Mouse (Mus musculus): ENCODE measurements around the gene Ip6k2. TPM values are rescaled to one million over a fixed set of nuclear protein-coding genes. Genes with fewer than 3 reads are reported as not detected.
A peak's percentile ranks its signal among the peaks of the same experiment; 100 is the strongest.

Ip6k2 gene
- polyA plus RNA-seq, 1 experiment: 145 TPM

DNA sequence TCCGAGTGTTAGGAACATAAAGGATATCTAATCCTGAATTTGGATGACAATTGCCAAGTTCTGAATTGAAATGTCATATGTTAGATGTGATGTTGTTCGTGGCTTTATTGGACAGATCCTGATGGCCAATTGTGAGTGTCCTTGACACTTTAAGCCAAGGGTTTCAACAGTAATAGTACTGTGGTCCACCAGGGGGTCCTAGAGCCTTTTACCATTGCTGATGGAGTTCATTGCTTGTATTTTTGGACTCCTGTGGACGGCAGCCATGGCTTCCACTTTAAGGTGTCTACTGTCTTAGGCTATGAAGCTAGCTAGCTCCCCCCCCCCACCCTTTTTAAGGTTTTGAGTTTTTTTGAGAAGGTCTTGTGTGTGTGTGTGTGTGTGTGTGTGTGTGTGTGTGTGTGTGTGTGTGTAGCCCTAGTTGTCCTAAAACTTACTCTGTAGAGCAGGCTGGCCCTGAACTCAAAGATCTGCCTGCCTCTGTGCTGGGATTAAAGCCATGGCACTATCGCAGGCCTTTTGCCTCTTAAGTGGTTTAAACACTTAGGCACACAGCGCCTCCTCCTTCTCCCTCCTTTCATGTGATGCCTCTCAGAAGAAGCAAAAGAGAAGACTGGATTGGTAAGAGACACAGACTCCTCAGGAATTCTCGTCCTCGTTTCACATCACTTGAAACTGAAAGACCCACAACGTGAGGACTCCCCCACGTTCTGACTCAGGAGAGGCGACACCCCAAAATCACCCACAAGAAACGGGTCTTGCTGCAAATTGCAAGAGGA lies 31.3 kb upstream of the Ip6k2 start:
- no peak for TF ChIP-seq POLR2A (IDR thresholded peaks at IDR 0.05; ENCODE audit: extremely low read depth, insufficient read depth, low read length)
- no peak for TF ChIP-seq CTCF (IDR thresholded peaks at IDR 0.05; ENCODE audit: extremely low read depth, insufficient read depth, low read length)
- Histone ChIP-seq H3K4me3 (ENCODE audit: insufficient read depth, low read length) (no peak overlapping the region), H3K4me1 (ENCODE audit: control insufficient read depth, insufficient read depth, low read length) (no peaks in the 10 kb centered on the region), H3K27ac (ENCODE audit: insufficient read depth, low read length) (no peak overlapping the region)

DNA sequence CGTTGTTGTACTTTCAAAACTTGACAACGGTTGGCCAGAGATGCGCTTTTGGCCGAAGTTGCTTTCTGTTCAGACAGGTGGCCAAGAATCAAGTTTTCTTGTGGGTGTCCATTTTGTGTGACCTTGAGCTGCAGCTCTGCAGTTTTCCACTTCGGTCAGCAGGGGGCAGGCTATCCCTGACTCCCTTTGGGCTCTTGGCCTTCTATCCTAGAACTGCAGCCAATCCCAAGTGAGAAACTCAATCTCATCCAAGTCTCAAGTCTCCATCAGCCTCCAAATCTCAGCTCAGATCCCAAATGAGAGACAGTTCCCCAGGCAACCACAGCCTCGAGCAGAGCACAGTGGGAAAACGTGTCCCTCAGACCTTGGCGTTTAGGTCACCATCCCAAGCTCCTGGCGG lies 30.3 kb upstream of the Ip6k2 start:
- Histone ChIP-seq H3K4me1 (ENCODE audit: control insufficient read depth, insufficient read depth, low read length) (no peaks in the 10 kb centered on the region), H3K27ac (ENCODE audit: insufficient read depth, low read length) (no peak overlapping the region), H3K4me3 (ENCODE audit: insufficient read depth, low read length) (no peak overlapping the region)
- TF ChIP-seq POLR2A (IDR thresholded peaks at IDR 0.05; ENCODE audit: extremely low read depth, insufficient read depth, low read length) (no peak), CTCF (IDR thresholded peaks at IDR 0.05; ENCODE audit: extremely low read depth, insufficient read depth, low read length) (peak; percentile 88)

DNA sequence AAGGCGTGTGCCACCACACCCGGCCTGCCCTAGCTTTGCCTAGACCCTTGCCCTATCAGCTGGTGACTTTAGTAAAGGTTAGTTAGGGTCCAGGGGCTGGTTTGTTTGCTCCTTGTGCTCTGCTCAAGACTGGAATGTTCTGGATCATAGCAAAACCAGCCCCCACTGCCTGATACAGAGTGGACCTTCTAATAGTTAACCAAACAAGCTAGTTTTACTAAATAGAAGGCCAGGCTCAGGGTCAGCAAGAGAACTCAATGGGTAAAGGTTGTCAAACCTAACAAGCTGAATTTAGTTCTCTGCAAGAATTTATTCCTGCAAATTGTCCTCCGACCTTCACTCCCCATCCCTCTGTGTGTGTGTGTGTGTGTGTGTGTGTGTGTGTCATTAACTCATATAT lies 29.6 kb upstream of the Ip6k2 start:
- no peak overlapping the region for H3K4me3 ChIP-seq (ENCODE audit: insufficient read depth, low read length)
- TF ChIP-seq POLR2A (IDR thresholded peaks at IDR 0.05; ENCODE audit: extremely low read depth, insufficient read depth, low read length): no peak
- no peak for TF ChIP-seq CTCF (IDR thresholded peaks at IDR 0.05; ENCODE audit: extremely low read depth, insufficient read depth, low read length)
- no peaks in the 10 kb centered on the region for H3K4me1 ChIP-seq (ENCODE audit: control insufficient read depth, insufficient read depth, low read length)
- no peak overlapping the region for H3K27ac ChIP-seq (ENCODE audit: insufficient read depth, low read length)

DNA sequence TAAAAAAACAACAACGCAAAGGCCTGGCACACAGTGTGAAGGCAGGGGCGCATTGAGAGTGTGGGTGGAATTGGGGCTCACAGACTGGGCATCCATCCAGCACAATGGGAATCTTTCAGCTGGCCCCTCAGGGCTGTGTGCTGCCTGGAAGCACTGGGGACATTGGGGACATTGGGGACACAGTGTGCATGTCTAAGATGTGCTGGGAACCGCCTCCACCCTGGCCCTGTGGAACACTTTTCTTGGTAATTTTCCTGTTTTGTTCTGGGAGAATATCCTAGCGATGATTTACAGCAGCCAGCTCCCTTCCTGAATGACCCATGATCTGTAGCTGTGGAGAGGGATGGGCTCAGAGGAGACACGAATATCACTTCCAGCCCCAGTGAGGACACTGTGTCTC lies 29.2 kb upstream of the Ip6k2 start:
- H3K27ac ChIP-seq (ENCODE audit: insufficient read depth, low read length): no peak overlapping the region
- TF ChIP-seq CTCF (IDR thresholded peaks at IDR 0.05; ENCODE audit: extremely low read depth, insufficient read depth, low read length) (no peak), POLR2A (IDR thresholded peaks at IDR 0.05; ENCODE audit: extremely low read depth, insufficient read depth, low read length) (no peak)
- no peaks in the 10 kb centered on the region for H3K4me1 ChIP-seq (ENCODE audit: control insufficient read depth, insufficient read depth, low read length)
- H3K4me3 ChIP-seq (ENCODE audit: insufficient read depth, low read length): no peak overlapping the region

DNA sequence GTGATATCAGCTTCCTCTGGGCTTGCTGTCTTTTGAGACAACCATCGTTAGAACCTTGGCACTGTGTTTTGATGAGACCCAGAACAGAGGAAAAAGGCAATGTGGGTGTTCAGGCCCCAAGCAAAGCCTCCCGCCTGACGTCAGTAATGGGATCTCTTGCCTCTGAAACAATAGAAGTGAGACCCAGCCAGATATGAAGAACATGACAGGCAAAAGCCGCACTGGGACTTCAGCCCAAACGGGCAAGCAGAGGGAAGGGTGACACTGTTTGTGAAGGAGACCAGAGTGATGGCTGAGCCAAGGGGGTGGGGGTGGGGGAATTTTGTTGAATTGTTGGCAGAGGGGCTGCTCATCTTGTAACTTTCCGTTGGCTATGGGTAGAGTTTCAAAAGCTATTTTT lies 26.2 kb upstream of the Ip6k2 start:
- no peak overlapping the region for H3K27ac ChIP-seq (ENCODE audit: insufficient read depth, low read length)
- no peak overlapping the region for H3K4me3 ChIP-seq (ENCODE audit: insufficient read depth, low read length)
- TF ChIP-seq POLR2A (IDR thresholded peaks at IDR 0.05; ENCODE audit: extremely low read depth, insufficient read depth, low read length) (no peak), CTCF (IDR thresholded peaks at IDR 0.05; ENCODE audit: extremely low read depth, insufficient read depth, low read length) (no peak)
- H3K4me1 ChIP-seq (ENCODE audit: control insufficient read depth, insufficient read depth, low read length): no peaks in the 10 kb centered on the region

DNA sequence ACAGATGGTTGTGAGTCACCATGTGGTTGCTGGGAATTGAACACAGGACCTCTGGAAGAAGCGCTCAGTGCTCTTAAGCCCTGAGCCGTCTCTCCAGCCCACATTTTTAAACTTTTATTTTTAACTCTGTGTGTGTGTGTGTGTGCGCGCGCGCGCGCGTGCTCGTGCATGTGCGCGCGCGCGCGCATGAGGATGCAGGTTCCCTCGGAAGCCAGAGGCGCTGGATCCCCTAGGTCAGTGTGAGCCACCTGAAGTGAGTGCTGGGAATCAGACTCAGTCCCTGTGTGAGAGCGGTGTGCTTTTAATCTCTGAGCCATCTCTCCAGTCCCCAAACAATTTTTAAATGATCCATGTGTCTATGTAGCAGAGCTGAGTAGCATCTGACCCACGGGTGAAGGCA lies 24.5 kb upstream of the Ip6k2 start:
- Histone ChIP-seq H3K4me3 (ENCODE audit: insufficient read depth, low read length) (no peak overlapping the region), H3K4me1 (ENCODE audit: control insufficient read depth, insufficient read depth, low read length) (no peaks in the 10 kb centered on the region)

DNA sequence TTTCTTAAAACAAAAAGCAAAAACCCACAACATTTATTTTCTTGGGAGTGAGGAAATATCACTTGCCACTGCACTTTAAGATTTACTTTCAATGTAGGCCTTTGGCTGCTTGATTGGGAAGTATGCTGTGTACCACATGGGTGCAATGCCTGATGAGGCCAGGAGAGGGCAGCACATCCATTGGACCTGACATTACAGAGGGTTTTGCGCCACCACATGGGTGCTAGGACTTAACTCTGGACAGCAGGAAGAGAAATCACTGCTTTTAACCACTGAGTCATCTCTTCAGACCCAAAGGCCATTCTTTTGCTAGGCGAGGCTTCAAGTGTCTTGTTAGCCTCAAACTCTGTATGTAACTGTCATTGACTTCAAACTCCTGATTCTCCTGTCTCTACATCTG lies 23.8 kb upstream of the Ip6k2 start:
- TF ChIP-seq POLR2A (IDR thresholded peaks at IDR 0.05; ENCODE audit: extremely low read depth, insufficient read depth, low read length): no peak
- TF ChIP-seq CTCF (IDR thresholded peaks at IDR 0.05; ENCODE audit: extremely low read depth, insufficient read depth, low read length): peak; percentile 55
- Histone ChIP-seq H3K27ac (ENCODE audit: insufficient read depth, low read length) (no peak overlapping the region), H3K4me3 (ENCODE audit: insufficient read depth, low read length) (no peak overlapping the region)

More for the DNA sequence above, 24.5 kb upstream of the Ip6k2 start:
- TF ChIP-seq CTCF (IDR thresholded peaks at IDR 0.05; ENCODE audit: extremely low read depth, insufficient read depth, low read length) (no peak), POLR2A (IDR thresholded peaks at IDR 0.05; ENCODE audit: extremely low read depth, insufficient read depth, low read length) (no peak)
- no peak overlapping the region for H3K27ac ChIP-seq (ENCODE audit: insufficient read depth, low read length)

DNA sequence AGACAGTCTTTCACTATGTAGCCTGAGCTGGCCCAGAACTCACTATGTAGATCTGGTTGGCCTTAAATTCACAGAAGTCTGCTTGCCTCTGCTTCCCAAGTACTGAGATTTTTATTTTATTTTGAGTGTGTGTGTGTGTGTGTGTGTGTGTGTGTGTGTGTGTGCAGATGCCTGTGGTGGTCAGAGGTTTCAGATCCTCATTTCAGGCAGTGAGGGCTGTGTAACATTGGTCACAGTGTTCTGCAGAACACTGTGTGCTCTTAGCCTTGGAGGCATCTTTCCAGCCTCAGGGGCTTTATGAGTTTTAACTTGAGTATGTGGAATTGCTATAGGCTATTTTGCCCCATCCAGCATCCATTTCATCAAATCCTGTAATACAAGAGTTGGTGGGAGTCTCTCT lies 22.0 kb upstream of the Ip6k2 start:
- TF ChIP-seq POLR2A (IDR thresholded peaks at IDR 0.05; ENCODE audit: extremely low read depth, insufficient read depth, low read length): no peak
- TF ChIP-seq CTCF (IDR thresholded peaks at IDR 0.05; ENCODE audit: extremely low read depth, insufficient read depth, low read length): no peak
- Histone ChIP-seq H3K4me3 (ENCODE audit: insufficient read depth, low read length) (no peak overlapping the region), H3K4me1 (ENCODE audit: control insufficient read depth, insufficient read depth, low read length) (no peaks in the 10 kb centered on the region), H3K27ac (ENCODE audit: insufficient read depth, low read length) (no peak overlapping the region)

More for the DNA sequence above, 23.8 kb upstream of the Ip6k2 start:
- H3K4me1 ChIP-seq (ENCODE audit: control insufficient read depth, insufficient read depth, low read length): no peaks in the 10 kb centered on the region

DNA sequence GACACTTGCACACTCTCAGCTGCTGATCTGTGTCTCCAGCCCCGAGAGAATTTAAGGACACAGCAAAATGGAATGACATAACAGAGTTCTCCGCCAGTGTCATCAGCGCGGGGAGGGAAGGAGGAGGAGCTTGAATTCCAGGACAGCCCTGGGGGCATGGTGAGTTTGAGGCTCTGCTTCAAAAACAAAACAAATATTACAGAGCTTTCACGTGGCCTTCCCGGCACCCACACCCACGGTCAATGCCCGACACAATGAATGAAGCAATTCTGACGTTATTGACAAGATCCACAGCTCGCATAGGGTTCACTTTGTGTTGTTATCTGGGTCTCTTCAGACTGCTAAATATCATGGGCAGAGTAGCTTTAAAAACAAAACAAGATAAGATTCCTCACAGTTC lies 18.6 kb upstream of the Ip6k2 start:
- Histone ChIP-seq H3K4me1 (ENCODE audit: control insufficient read depth, insufficient read depth, low read length) (no peaks in the 10 kb centered on the region), H3K4me3 (ENCODE audit: insufficient read depth, low read length) (no peak overlapping the region), H3K27ac (ENCODE audit: insufficient read depth, low read length) (no peak overlapping the region)
- no peak for TF ChIP-seq CTCF (IDR thresholded peaks at IDR 0.05; ENCODE audit: extremely low read depth, insufficient read depth, low read length)
- TF ChIP-seq POLR2A (IDR thresholded peaks at IDR 0.05; ENCODE audit: extremely low read depth, insufficient read depth, low read length): no peak

DNA sequence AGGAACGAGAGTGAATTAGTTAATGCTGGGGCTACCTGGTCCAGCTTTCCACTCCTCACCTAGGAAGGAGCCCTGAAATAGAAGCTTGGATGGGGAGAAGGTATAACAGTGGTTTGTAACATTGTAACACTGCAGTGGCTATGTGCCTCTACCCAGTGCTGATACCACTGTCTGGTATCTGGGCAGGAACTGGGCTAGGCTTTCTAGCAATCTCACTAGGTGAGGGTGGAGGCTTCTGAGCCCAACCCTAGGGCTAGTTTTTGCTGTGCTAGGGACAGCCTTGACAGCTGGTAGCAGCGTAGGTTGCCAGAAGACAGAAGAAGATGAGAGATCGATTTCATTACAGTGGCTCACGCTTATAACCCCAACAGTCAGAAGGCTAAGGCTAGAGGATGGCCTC lies 7.0 kb upstream of the Ip6k2 start:
- no peak overlapping the region for H3K27ac ChIP-seq (ENCODE audit: insufficient read depth, low read length)
- no peak for TF ChIP-seq POLR2A (IDR thresholded peaks at IDR 0.05; ENCODE audit: extremely low read depth, insufficient read depth, low read length)

More for the DNA sequence above, 7.0 kb upstream of the Ip6k2 start:
- Histone ChIP-seq H3K4me3 (ENCODE audit: insufficient read depth, low read length) (no peak overlapping the region), H3K4me1 (ENCODE audit: control insufficient read depth, insufficient read depth, low read length) (no peaks in the 10 kb centered on the region)

Data from cortical plate, adult 2 months (tissue).